Mouse (Mus musculus) lung, embryonic 15.5 days (tissue): ENCODE measurements around the gene Lrg1. TPM values are rescaled to one million over a fixed set of nuclear protein-coding genes. Genes with fewer than 3 reads are reported as not detected.
A peak's percentile ranks its signal among the peaks of the same experiment; 100 is the strongest.

Experiments used
- ATAC-seq: fragments of 200-750 bp; cut with Nextera tagmentation; 2 replicates; pipeline ENCODE4 v1.8.0; 2017; ENCODE audit warnings: moderate number of reproducible peaks, borderline replicate concordance; ENCODE audit not compliant: low FRiP score, low TSS enrichment; ENCODE audit errors: extremely low read depth
- H3K27ac ChIP-seq: fragments of 300-500 bp; sonication (generic); 2 replicates; pipeline ENCODE4 v1.5.1; 2015; ENCODE audit warnings: moderate library complexity, mild to moderate bottlenecking, inconsistent platforms
- H3K27me3 ChIP-seq: fragments of 300-500 bp; sonication (generic); 2 replicates; pipeline ENCODE4 v1.6.1; 2015; ENCODE audit warnings: inconsistent platforms
- H3K36me3 ChIP-seq: fragments of 300-500 bp; sonication (generic); 2 replicates; pipeline ENCODE4 v1.6.1; 2015; ENCODE audit warnings: inconsistent platforms
- H3K4me1 ChIP-seq: fragments of 300-500 bp; sonication (generic); 2 replicates; pipeline ENCODE4 v1.6.1; 2015; ENCODE audit warnings: inconsistent platforms
- H3K4me2 ChIP-seq: fragments of 300-500 bp; sonication (generic); 2 replicates; pipeline ENCODE4 v1.6.1; 2015; ENCODE audit warnings: inconsistent platforms, mild to moderate bottlenecking, moderate library complexity
- H3K4me3 ChIP-seq: fragments of 300-500 bp; sonication (generic); 2 replicates; pipeline ENCODE4 v1.5.1; 2015; ENCODE audit warnings: mild to moderate bottlenecking, inconsistent platforms
- H3K9ac ChIP-seq: fragments of 300-500 bp; sonication (generic); 2 replicates; pipeline ENCODE4 v1.6.1; 2015; ENCODE audit warnings: inconsistent platforms
- H3K9me3 ChIP-seq: fragments of 300-500 bp; sonication (generic); 2 replicates; pipeline ENCODE4 v1.6.1; 2016; ENCODE audit warnings: inconsistent platforms
- WGBS: fragments of 180-500 bp; shearing (Covaris S2); methylation state at CpG from one replicate; pipeline ENCODE4 v1.1.7; 2015; 5-methylcytosine and 5-hydroxymethylcytosine counted together
- polyA plus RNA-seq: library from polyadenylated mRNA; unstranded; fragments of >200 nt; fragmentation: Nextera tagmentation; extraction: Ambion mirVana; gene quantifications from 2 replicates; pipeline ENCODE4 v1.2.1, GENCODE M21; 2015

Gene Lrg1
- polyA plus RNA-seq, 1 experiment from 2014 or later: 0.55 TPM

GRCm38 (mm10) chr17:56148790-56149618 is 27.2 kb upstream of the Lrg1 start:
- Histone ChIP-seq H3K9ac (no peak overlapping the region), H3K4me2 (peak overlapping the region; percentile 51), H3K4me1 (peaks cover 11% of the 10 kb centered on the region; the same call in 1 of the 2 replicates), H3K9me3 (no peaks in the 10 kb centered on the region), H3K27ac (no peak overlapping the region), H3K4me3 (peak overlapping the region; percentile 15; the same call in 1 of the 2 replicates), H3K36me3 (no peaks in the 10 kb centered on the region), H3K27me3 (peaks cover 86% of the 10 kb centered on the region)
- WGBS: 2% methylated on average over 30 of the region's 30 CpGs
- peak; percentile 15; the same call in 1 of the 2 replicates for ATAC-seq

- Histone ChIP-seq H3K36me3 (no peaks in the 10 kb centered on the region), H3K27me3 (peaks cover 89% of the 10 kb centered on the region), H3K9me3 (no peaks in the 10 kb centered on the region), H3K4me1 (0 out of 2 replicates have a peak, but pooled peaks cover 6% of the 10 kb centered on the region), H3K27ac (no peak overlapping the region), H3K4me2 (peak overlapping the region; percentile 51), H3K4me3 (0 out of 2 replicates have a peak overlapping the region, but pooled peaks have one; percentile 15), H3K9ac (no peak overlapping the region)
- no peak for ATAC-seq
- 16% methylated on average over 9 of the region's 9 CpGs for WGBS
Measured at GRCm38 (mm10) chr17:56148280-56148679, 26.5 kb upstream of the Lrg1 start.

- H3K4me3 ChIP-seq: no peak overlapping the region
- no peak for ATAC-seq
- H3K4me2 ChIP-seq: no peak overlapping the region
- H3K27ac ChIP-seq: no peak overlapping the region
- peaks cover 7% of the 10 kb centered on the region for H3K4me1 ChIP-seq
- no peak overlapping the region for H3K9ac ChIP-seq
- 34% methylated on average over 12 of the region's 12 CpGs for WGBS
- no peaks in the 10 kb centered on the region for H3K9me3 ChIP-seq
- peaks cover 90% of the 10 kb centered on the region for H3K27me3 ChIP-seq
- H3K36me3 ChIP-seq: no peaks in the 10 kb centered on the region
Measured at GRCm38 (mm10) chr17:56147420-56147819, 25.6 kb upstream of the Lrg1 start.

GRCm38 (mm10) chr17:56146131-56146530 is 24.3 kb upstream of the Lrg1 start:
- Histone ChIP-seq H3K9me3 (no peaks in the 10 kb centered on the region), H3K4me2 (no peak overlapping the region), H3K4me3 (no peak overlapping the region), H3K27me3 (peaks cover 97% of the 10 kb centered on the region), H3K36me3 (no peaks in the 10 kb centered on the region), H3K27ac (no peak overlapping the region), H3K9ac (no peak overlapping the region), H3K4me1 (peaks cover 17% of the 10 kb centered on the region)
- 25% methylated on average over 9 of the region's 9 CpGs for WGBS
- ATAC-seq: no peak

GRCm38 (mm10) chr17:56144546-56144945 is 22.7 kb upstream of the Lrg1 start:
- Histone ChIP-seq H3K4me3 (no peak overlapping the region), H3K4me2 (no peak overlapping the region), H3K27ac (no peak overlapping the region), H3K27me3 (peaks cover 98% of the 10 kb centered on the region), H3K4me1 (peaks cover 23% of the 10 kb centered on the region), H3K36me3 (no peaks in the 10 kb centered on the region), H3K9ac (no peak overlapping the region), H3K9me3 (no peaks in the 10 kb centered on the region)
- no peak for ATAC-seq
- WGBS: 56% methylated on average over 9 of the region's 9 CpGs

- Histone ChIP-seq H3K27me3 (peaks cover 85% of the 10 kb centered on the region), H3K9ac (no peak overlapping the region), H3K4me3 (peak overlapping the region; percentile 37), H3K4me1 (peaks cover 25% of the 10 kb centered on the region), H3K9me3 (no peaks in the 10 kb centered on the region), H3K27ac (no peak overlapping the region), H3K36me3 (no peaks in the 10 kb centered on the region), H3K4me2 (peak overlapping the region; percentile 75)
- under 1% methylated on average over 44 of the region's 47 CpGs for WGBS
- ATAC-seq: 0 out of 2 replicates have a peak, but pooled peaks have one; percentile 4
Measured at GRCm38 (mm10) chr17:56141702-56142605, 20.2 kb upstream of the Lrg1 start.

- WGBS: 2% methylated on average over 65 of the region's 79 CpGs
- ATAC-seq: peak; percentile 19; the same call in 1 of the 2 replicates
- Histone ChIP-seq H3K9me3 (no peaks in the 10 kb centered on the region), H3K4me2 (peak within 1 kb of the TSS; percentile 100), H3K9ac (peak within 1 kb of the TSS; percentile 42; the same call in 1 of the 2 replicates), H3K27ac (no peak within 1 kb of the TSS), H3K36me3 (no peaks in the 10 kb centered on the region), H3K4me1 (peaks cover 25% of the 10 kb centered on the region), H3K27me3 (peaks cover 65% of the 10 kb centered on the region), H3K4me3 (peak within 1 kb of the TSS; percentile 67)
Measured at GRCm38 (mm10) chr17:56139858-56140595, 18.2 kb upstream of the Lrg1 start, which contains the start of gene Sema6b. Sema6b (minus strand) TSS chr17:56140343.

GRCm38 (mm10) chr17:56139355-56139754 is 17.6 kb upstream of the Lrg1 start:
- 0 out of 2 replicates have a peak, but pooled peaks have one; percentile 10 for ATAC-seq
- H3K36me3 ChIP-seq: no peaks in the 10 kb centered on the region
- no peaks in the 10 kb centered on the region for H3K9me3 ChIP-seq
- no peak overlapping the region for H3K27ac ChIP-seq
- H3K9ac ChIP-seq: peak overlapping the region; percentile 42; the same call in 1 of the 2 replicates
- peaks cover 59% of the 10 kb centered on the region for H3K27me3 ChIP-seq
- peak overlapping the region; percentile 100 for H3K4me2 ChIP-seq
- 9% methylated on average over 21 of the region's 21 CpGs for WGBS
- peak overlapping the region; percentile 67 for H3K4me3 ChIP-seq
- H3K4me1 ChIP-seq: peaks cover 30% of the 10 kb centered on the region

GRCm38 (mm10) chr17:56137839-56138613 is 16.2 kb upstream of the Lrg1 start:
- H3K27me3 ChIP-seq: peaks cover 46% of the 10 kb centered on the region

GRCm38 (mm10) chr17:56136558-56136957 is 14.8 kb upstream of the Lrg1 start:
- peaks cover 32% of the 10 kb centered on the region for H3K27me3 ChIP-seq
- no peaks in the 10 kb centered on the region for H3K9me3 ChIP-seq
- no peak overlapping the region for H3K4me2 ChIP-seq
- H3K4me1 ChIP-seq: peaks cover 31% of the 10 kb centered on the region
- WGBS: 72% methylated on average over 7 of the region's 7 CpGs
- H3K36me3 ChIP-seq: no peaks in the 10 kb centered on the region
- no peak overlapping the region for H3K4me3 ChIP-seq
- ATAC-seq: no peak
- H3K27ac ChIP-seq: no peak overlapping the region
- H3K9ac ChIP-seq: no peak overlapping the region

More at GRCm38 (mm10) chr17:56137839-56138613, 16.2 kb upstream of the Lrg1 start:
- Histone ChIP-seq H3K27ac (no peak overlapping the region), H3K4me2 (peak overlapping the region; percentile 42; the same call in 1 of the 2 replicates), H3K36me3 (no peaks in the 10 kb centered on the region), H3K4me3 (no peak overlapping the region), H3K9ac (no peak overlapping the region), H3K4me1 (peaks cover 41% of the 10 kb centered on the region), H3K9me3 (no peaks in the 10 kb centered on the region)
- no peak for ATAC-seq
- 20% methylated on average over 25 of the region's 25 CpGs for WGBS
